Comparison of ENCODE assay signal across 25 mouse cellular contexts in the genomic region with DNA sequence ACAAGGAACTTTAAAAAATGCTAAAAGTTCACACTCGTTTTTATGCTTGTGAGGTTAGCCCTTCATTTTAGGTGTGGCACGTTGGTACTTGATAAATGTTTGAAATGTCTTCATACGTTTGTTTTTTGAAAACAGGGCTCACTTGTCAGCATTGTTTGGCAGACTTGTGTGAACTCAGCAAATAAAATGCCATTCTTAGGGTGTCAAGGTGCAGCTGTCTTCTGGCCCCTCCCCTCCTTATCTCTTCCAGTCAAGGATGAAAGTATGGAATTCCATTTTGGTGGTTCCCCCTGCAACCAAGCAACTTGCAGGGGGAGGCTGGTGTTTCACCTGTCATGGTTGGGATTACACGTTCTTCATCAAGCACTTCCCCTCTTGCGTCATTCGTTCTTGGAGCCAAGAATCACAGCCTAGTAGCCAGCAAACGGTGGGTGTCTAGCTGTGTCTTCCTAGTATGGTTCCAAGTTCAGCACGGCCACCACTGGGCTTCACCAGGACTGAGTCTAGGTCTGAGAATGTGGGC.
A peak's percentile ranks its signal among the peaks of the same experiment; 100 is the strongest.
DNase-seq lines count a peak whose midpoint lies in the region; ATAC-seq and TF ChIP-seq lines count a peak whose summit lies in the region.
"Had no signal": no experiment of that assay in that cellular context is flagged by ENCODE, and none has a peak within 500 bp of the region (broad histone marks: within the 10 kb centered on the region; RNA-seq: fewer than 3 reads in every experiment).

No protein-coding gene starts in this region.

- H3K4me1 ChIP-seq in lung, postnatal 0 days (ENCODE audit: insufficient read depth, low read depth, low read length), result no peaks in the 10 kb centered on the region
- H3K4me1 ChIP-seq in lung, adult 2 months (ENCODE audit: control insufficient read depth, insufficient read depth, low read length), result peaks cover 2% of the 10 kb centered on the region
- peaks cover 17% of the 10 kb centered on the region for H3K4me1 ChIP-seq in forebrain, embryonic 10.5 days

- H3K36me3 ChIP-seq in lung, postnatal 0 days (ENCODE audit: insufficient read depth, low read length), result no peaks in the 10 kb centered on the region
- no peaks in the 10 kb centered on the region for H3K36me3 ChIP-seq in forebrain, embryonic 10.5 days (replicated peaks)
- H3K36me3 ChIP-seq: embryonic facial prominence, embryonic 10.5 days; embryonic facial prominence, embryonic 13.5 days; heart, embryonic 13.5 days; hindbrain, embryonic 15.5 days had no signal

- TF ChIP-seq EP300 in lung, postnatal 0 days (IDR thresholded peaks at IDR 0.05), result peak; percentile 83

- DNase-seq in lung, postnatal 0 days (ENCODE audit: low spot score), result peak; percentile 36
- DNase-seq in lung, adult 2 months, result no peak
- peak; percentile 34 for DNase-seq in gonadal fat pad, adult 2 months (ENCODE audit: low read depth)
- peak; percentile 40 for DNase-seq in lung, postnatal 36 days
- DNase-seq in forebrain, embryonic 10.5 days (ENCODE audit: extremely low spot score, low spot score), result no peak
- DNase-seq in right cerebral cortex, postnatal 36 days (ENCODE audit: low spot score in 2 of 2), result no peak
- DNase-seq: adrenal gland, adult 2 months; adrenal gland, postnatal 14 days; cerebellum, adult 11 months; cerebellum, adult 2 months; cerebellum, adult 9-11 months; cerebellum, postnatal 25 days; embryo, embryonic 11 days; gastrocnemius, postnatal 10 days; gastrocnemius, postnatal 36 days; heart, postnatal 14 days; heart, postnatal 4 days had no signal

- no peak overlapping the region for H3K9ac ChIP-seq in lung, postnatal 0 days (replicated peaks; ENCODE audit: low read depth)
- H3K9ac ChIP-seq: embryonic facial prominence, embryonic 13.5 days; forebrain, embryonic 13.5 days; heart, embryonic 13.5 days; hindbrain, embryonic 15.5 days had no signal

- no peak for TF ChIP-seq POLR2A in lung, adult 2 months (IDR thresholded peaks at IDR 0.05; ENCODE audit: borderline replicate concordance, extremely low read depth, low read depth, low read length)

- H3K27me3 ChIP-seq in lung, postnatal 0 days (replicated peaks; ENCODE audit: insufficient read depth, low read length), result no peaks in the 10 kb centered on the region
- H3K27me3 ChIP-seq in forebrain, embryonic 10.5 days (ENCODE audit: poor library complexity, severe bottlenecking), result no peaks in the 10 kb centered on the region
- H3K27me3 ChIP-seq: forebrain, embryonic 13.5 days; heart, embryonic 13.5 days; hindbrain, embryonic 15.5 days had no signal

- no peak overlapping the region for H3K4me3 ChIP-seq in lung, postnatal 0 days (ENCODE audit: low read depth, low read length)
- no peak overlapping the region for H3K4me3 ChIP-seq in lung, adult 2 months (replicated peaks; ENCODE audit: extremely low read depth, low read depth, low read length)
- no peak overlapping the region for H3K4me3 ChIP-seq in forebrain, embryonic 10.5 days
- H3K4me3 ChIP-seq: embryonic facial prominence, embryonic 10.5 days; embryonic facial prominence, embryonic 13.5 days; erythroblast, embryonic 14.5 days; forebrain, embryonic 13.5 days; heart, embryonic 13.5 days; hindbrain, embryonic 15.5 days had no signal

- no peaks in the 10 kb centered on the region for H3K9me3 ChIP-seq in lung, postnatal 0 days (ENCODE audit: low read length)
- no peaks in the 10 kb centered on the region for H3K9me3 ChIP-seq in forebrain, embryonic 10.5 days
- H3K9me3 ChIP-seq: embryonic facial prominence, embryonic 10.5 days; embryonic facial prominence, embryonic 13.5 days; forebrain, embryonic 13.5 days; heart, embryonic 13.5 days; hindbrain, embryonic 15.5 days had no signal

- 0 out of 2 replicates have a peak overlapping the region, but pooled peaks have one; percentile 11 for H3K27ac ChIP-seq in lung, postnatal 0 days (ENCODE audit: low read length)
- H3K27ac ChIP-seq in forebrain, embryonic 10.5 days, result no peak overlapping the region
- H3K27ac ChIP-seq: embryonic facial prominence, embryonic 10.5 days; embryonic facial prominence, embryonic 13.5 days; forebrain, embryonic 13.5 days; heart, embryonic 13.5 days; hindbrain, embryonic 15.5 days had no signal

- WGBS in lung, postnatal 0 days, result 38% methylated on average over 8 of the region's 8 CpGs
- WGBS in lung, adult 2 months, result 44% methylated on average over 8 of the region's 8 CpGs
- WGBS in forebrain, embryonic 10.5 days, result 93% methylated on average over 8 of the region's 8 CpGs

- no peak for TF ChIP-seq CTCF in lung, postnatal 0 days (IDR thresholded peaks at IDR 0.05)
- TF ChIP-seq CTCF in lung, adult 2 months (IDR thresholded peaks at IDR 0.05; ENCODE audit: insufficient read depth, low read length), result no peak

- peak; percentile 58 for ATAC-seq in lung, postnatal 0 days
- ATAC-seq: CD4-positive, CD25-positive, alpha-beta regulatory T cell, adult 4 months; forebrain, embryonic 13.5 days; forebrain, embryonic 16.5 days had no signal

- H3K4me2 ChIP-seq in lung, postnatal 0 days (replicated peaks; ENCODE audit: low read depth, low read length), result no peak overlapping the region
- H3K4me2 ChIP-seq: embryonic facial prominence, embryonic 13.5 days; forebrain, embryonic 13.5 days; heart, embryonic 13.5 days; hindbrain, embryonic 15.5 days had no signal

Comparison
In these comparisons a context has a peak if more than half of its experiments do, and no peak if none do; other contexts are left out.
1. DNase-seq: peak in lung, postnatal 0 days (single experiment), gonadal fat pad, adult 2 months (single experiment) and lung, postnatal 36 days (single experiment); none in lung, adult 2 months (single experiment), forebrain, embryonic 10.5 days (single experiment) and right cerebral cortex, postnatal 36 days (0 of 2).